Mouse (Mus musculus) forebrain, embryonic 16.5 days (tissue): ENCODE measurements around the gene Slc4a5. TPM values are rescaled to one million over a fixed set of nuclear protein-coding genes. Genes with fewer than 3 reads are reported as not detected.

Source experiments
- ATAC-seq: fragments of 200-750 bp; cut with Nextera tagmentation; 2 replicates; pipeline ENCODE4 v1.8.0; 2017; ENCODE audit warnings: mild to moderate bottlenecking, moderate library complexity
- H3K27ac ChIP-seq: fragments of 300-500 bp; sonication (generic); 2 replicates; pipeline ENCODE4 v1.5.1; 2014; ENCODE audit warnings: low read length, control low read depth
- H3K27me3 ChIP-seq: fragments of 300-500 bp; sonication (generic); replicated peaks from 2 replicates; pipeline ENCODE4 v1.6.1; 2014; ENCODE audit warnings: low read length; ENCODE audit not compliant: control insufficient read depth, insufficient read depth
- H3K36me3 ChIP-seq: fragments of 300-500 bp; sonication (generic); 2 replicates; pipeline ENCODE4 v1.6.1; 2014; ENCODE audit not compliant: control insufficient read depth, insufficient read depth
- H3K4me1 ChIP-seq: fragments of 300-500 bp; sonication (generic); replicated peaks from 2 replicates; pipeline ENCODE4 v1.6.1; 2014; ENCODE audit warnings: low read length; ENCODE audit not compliant: control insufficient read depth, insufficient read depth
- H3K4me2 ChIP-seq: fragments of 300-500 bp; sonication (generic); 2 replicates; pipeline ENCODE4 v1.6.1; 2014; ENCODE audit warnings: mild to moderate bottlenecking, low read length, control low read depth
- H3K4me3 ChIP-seq: fragments of 300-500 bp; sonication (generic); replicated peaks from 2 replicates; pipeline ENCODE4 v1.5.1; 2014; ENCODE audit warnings: mild to moderate bottlenecking, low read length, control low read depth
- H3K9ac ChIP-seq: fragments of 300-500 bp; sonication (generic); replicated peaks from 2 replicates; pipeline ENCODE4 v1.6.1; 2014; ENCODE audit warnings: low read depth, low read length, control low read depth
- H3K9me3 ChIP-seq: fragments of 300-500 bp; sonication (generic); 2 replicates; pipeline ENCODE4 v1.6.1; 2016; ENCODE audit warnings: low read length; ENCODE audit not compliant: control insufficient read depth
- WGBS: fragments of 180-500 bp; shearing (Covaris S2); extraction: QIAGEN DNeasy Blood & Tissue Kit; methylation state at CpG from one replicate; pipeline ENCODE4 v1.1.7; 2014; 5-methylcytosine and 5-hydroxymethylcytosine counted together
- polyA plus RNA-seq: library from polyadenylated mRNA; unstranded; fragments of >200 nt; fragmentation: Nextera tagmentation; extraction: Ambion mirVana; gene quantifications from 2 replicates; pipeline ENCODE4 v1.2.1, GENCODE M21; 2015

Slc4a5 gene
- polyA plus RNA-seq, 1 experiment from 2014 or later, result 0.52 TPM

DNA sequence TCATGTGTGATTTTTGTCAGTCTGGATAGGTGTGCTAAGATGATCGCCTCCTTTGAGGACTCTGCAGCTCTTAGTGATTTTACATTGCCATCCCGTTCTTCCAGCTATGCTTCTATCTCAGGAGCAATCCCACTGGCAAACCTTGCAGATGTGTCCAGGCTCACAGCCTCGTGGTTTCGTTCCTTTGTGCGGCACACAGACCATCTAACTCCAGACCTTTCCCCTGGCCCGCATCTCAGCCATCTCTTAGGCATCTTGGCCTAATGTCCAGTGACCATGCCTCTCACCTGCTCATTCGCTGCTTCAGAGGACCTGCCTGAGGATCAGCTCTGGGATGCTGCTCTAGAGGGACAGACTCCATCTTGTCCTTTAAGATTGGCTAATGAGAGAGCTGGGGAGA is 130.5 kb downstream of the Slc4a5 start:
- no peaks in the 10 kb centered on the region for H3K9me3 ChIP-seq
- H3K4me3 ChIP-seq, result peak overlapping the region; percentile 91
- H3K9ac ChIP-seq, result peak overlapping the region; percentile 98
- H3K4me2 ChIP-seq, result peak overlapping the region; percentile 87
- H3K36me3 ChIP-seq, result peaks cover 4% of the 10 kb centered on the region; the same call in 1 of the 2 replicates
- no peaks in the 10 kb centered on the region for H3K27me3 ChIP-seq
- no peak for ATAC-seq
- WGBS, result 81% methylated on average over 7 of the region's 7 CpGs
- H3K4me1 ChIP-seq, result peaks cover 12% of the 10 kb centered on the region
- no peak overlapping the region for H3K27ac ChIP-seq

DNA sequence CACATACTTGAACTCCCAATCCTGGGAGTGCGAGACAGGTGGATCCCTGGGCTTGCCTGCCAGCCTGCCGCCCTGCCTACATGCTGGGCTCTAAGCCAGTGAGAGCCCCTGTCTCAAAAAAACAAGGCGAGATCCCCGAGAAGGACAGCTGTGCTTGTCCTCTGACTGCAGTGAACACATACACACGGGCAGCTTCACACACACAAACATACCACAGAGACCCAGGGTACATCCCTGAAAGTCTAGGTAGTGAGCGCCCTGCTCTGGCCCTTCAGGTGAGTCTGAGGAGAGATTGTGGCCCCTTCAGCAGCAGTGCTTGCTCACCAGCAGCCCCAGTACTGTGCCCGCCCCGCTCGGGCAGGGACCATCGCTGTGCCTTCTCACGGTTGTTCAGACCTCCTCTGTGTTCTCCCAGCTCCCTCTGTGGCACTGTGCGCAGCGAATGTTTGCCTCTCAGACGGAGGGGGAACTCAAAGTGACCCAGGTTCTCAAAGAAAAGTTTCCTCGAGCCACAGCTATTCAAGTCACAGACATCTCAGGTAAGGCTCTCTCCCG is 131.3 kb downstream of the Slc4a5 start:
- peaks cover 12% of the 10 kb centered on the region for H3K4me1 ChIP-seq
- no peak overlapping the region for H3K4me3 ChIP-seq
- no peak overlapping the region for H3K9ac ChIP-seq
- no peak for ATAC-seq
- H3K27me3 ChIP-seq, result no peaks in the 10 kb centered on the region
- H3K27ac ChIP-seq, result no peak overlapping the region
- no peaks in the 10 kb centered on the region for H3K9me3 ChIP-seq
- H3K36me3 ChIP-seq, result peaks cover 4% of the 10 kb centered on the region; the same call in 1 of the 2 replicates
- H3K4me2 ChIP-seq, result no peak overlapping the region
- WGBS, result 89% methylated on average over 16 of the region's 16 CpGs

DNA sequence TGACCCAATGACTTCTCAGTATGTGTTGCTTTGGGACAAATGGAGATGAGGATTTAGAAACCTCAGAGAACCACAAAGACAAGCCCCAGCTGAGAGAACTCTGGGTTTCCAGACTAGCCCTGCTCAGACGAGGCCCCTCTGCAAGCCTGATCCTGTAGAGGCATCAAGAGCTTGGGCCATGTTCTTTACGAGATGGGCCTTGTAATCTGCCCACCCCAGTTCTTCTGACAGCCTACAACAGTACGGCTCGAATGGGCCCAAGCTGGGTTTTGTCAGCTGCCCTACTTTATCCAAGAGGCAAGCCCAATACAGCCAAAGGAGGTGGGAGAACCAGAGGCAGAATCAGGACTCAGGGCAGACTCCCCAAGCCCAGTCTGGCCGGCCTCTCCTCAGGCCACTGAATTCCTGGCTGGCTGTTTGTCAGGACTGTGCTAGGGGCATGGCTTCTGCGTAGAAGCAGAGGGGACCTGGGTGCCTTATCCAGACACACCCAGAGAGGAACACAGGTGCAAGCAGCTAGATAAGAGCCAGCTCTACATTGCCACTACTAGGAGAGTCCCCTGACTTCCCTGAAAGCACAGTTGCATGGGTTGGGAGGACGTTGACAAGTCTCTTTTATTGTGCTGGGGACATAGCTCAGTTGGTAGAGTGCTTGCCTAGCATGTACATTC is 132.0 kb downstream of the Slc4a5 start:
- H3K9ac ChIP-seq, result no peak overlapping the region
- no peak for ATAC-seq
- no peak overlapping the region for H3K4me3 ChIP-seq
- WGBS, result 87% methylated on average over 7 of the region's 7 CpGs
- H3K27ac ChIP-seq, result no peak overlapping the region
- no peaks in the 10 kb centered on the region for H3K9me3 ChIP-seq
- no peaks in the 10 kb centered on the region for H3K27me3 ChIP-seq
- H3K36me3 ChIP-seq, result peaks cover 4% of the 10 kb centered on the region; the same call in 1 of the 2 replicates
- no peak overlapping the region for H3K4me2 ChIP-seq
- H3K4me1 ChIP-seq, result peaks cover 12% of the 10 kb centered on the region

DNA sequence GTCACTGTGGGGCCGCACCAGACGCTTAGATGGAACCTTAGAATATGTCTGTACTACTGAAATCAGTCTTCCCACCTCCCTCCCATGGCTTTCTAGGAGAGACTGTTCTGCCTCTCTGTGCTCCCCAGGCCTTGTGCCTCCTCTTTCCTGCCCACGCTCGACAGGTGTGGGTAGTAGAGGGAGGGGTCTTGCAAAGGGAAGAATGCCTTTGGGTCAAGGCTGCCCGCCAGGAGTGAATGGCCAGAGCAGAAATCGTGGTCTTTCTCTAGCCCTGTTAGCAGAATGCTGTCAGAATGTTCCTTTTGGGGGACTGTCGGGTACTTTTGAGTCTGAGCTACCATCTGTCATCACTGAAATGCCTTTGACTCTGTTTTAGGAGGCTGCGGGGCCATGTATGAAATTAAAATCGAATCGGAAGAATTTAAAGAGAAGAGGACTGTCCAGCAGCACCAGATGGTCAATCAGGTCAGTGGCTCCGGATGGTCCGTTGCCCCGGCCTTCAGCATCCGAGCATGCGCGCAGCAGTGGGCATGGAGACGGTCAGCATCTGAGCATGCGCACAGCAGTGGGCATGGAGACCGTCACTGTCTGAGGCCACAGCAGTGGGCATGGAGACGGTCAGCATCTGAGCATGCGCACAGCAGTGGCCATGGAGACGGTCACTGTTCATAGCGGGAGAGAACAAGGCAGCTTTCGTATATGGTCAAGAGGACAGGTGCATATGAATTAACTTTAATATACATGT is 133.2 kb downstream of the Slc4a5 start:
- ATAC-seq, result no peak
- WGBS, result 95% methylated on average over 24 of the region's 24 CpGs
- H3K9ac ChIP-seq, result no peak overlapping the region

More for the DNA sequence above, 133.2 kb downstream of the Slc4a5 start:
- Histone ChIP-seq H3K27me3 (no peaks in the 10 kb centered on the region), H3K4me3 (no peak overlapping the region), H3K4me1 (peaks cover 12% of the 10 kb centered on the region), H3K36me3 (peaks cover 4% of the 10 kb centered on the region; the same call in 1 of the 2 replicates), H3K4me2 (no peak overlapping the region), H3K9me3 (no peaks in the 10 kb centered on the region), H3K27ac (no peak overlapping the region)

Other genes starting within 250 kb of the Slc4a5 start
- gene Dok1, start 186.4 kb upstream of the Slc4a5 start, polyA plus RNA-seq, result 2.0 and 2.1 TPM in 2 replicates
- 5.3 and 6.0 TPM in 2 replicates for gene Loxl3, start 185.7 kb upstream of the Slc4a5 start, polyA plus RNA-seq
- 157 and 186 TPM in 2 replicates for gene Aup1, start 165.3 kb upstream of the Slc4a5 start, polyA plus RNA-seq
- 70.7 and 77.8 TPM in 2 replicates for gene Htra2, start 164.6 kb upstream of the Slc4a5 start, polyA plus RNA-seq
- 0.30 and 0.31 TPM in 2 replicates for gene Dqx1, start 162.0 kb upstream of the Slc4a5 start, polyA plus RNA-seq
- not detected in 2 replicates for gene Tlx2, start 149.5 kb upstream of the Slc4a5 start, polyA plus RNA-seq
- gene Pcgf1, start 142.0 kb upstream of the Slc4a5 start, polyA plus RNA-seq, result 45.5 and 46.5 TPM in 2 replicates
- not detected in 2 replicates for gene Lbx2, start 133.5 kb upstream of the Slc4a5 start, polyA plus RNA-seq
- gene Ccdc142, start 118.2 kb upstream of the Slc4a5 start, polyA plus RNA-seq, result 3.2 and 4.3 TPM in 2 replicates
- gene Gm42688, start 118.2 kb upstream of the Slc4a5 start, polyA plus RNA-seq, result 4.1 and 4.9 TPM in 2 replicates
- 109 and 122 TPM in 2 replicates for gene Mrpl53, start 110.8 kb upstream of the Slc4a5 start, polyA plus RNA-seq
- gene Mogs, start 104.3 kb upstream of the Slc4a5 start, polyA plus RNA-seq, result 21.8 and 22.6 TPM in 2 replicates
- 209 and 228 TPM in 2 replicates for gene Wbp1, start 98.3 kb upstream of the Slc4a5 start, polyA plus RNA-seq
- gene Ino80b, start 94.4 kb upstream of the Slc4a5 start, polyA plus RNA-seq, result 11.4 and 14.4 TPM in 2 replicates
- gene Rtkn, start 84.4 kb upstream of the Slc4a5 start, polyA plus RNA-seq, result 6.9 and 7.4 TPM in 2 replicates
- 18.2 and 21.7 TPM in 2 replicates for gene Wdr54, start 63.4 kb upstream of the Slc4a5 start, polyA plus RNA-seq
- gene 1700003E16Rik, start 63.4 kb upstream of the Slc4a5 start, polyA plus RNA-seq, result 7.8 and 9.4 TPM in 2 replicates
- gene Dctn1, start 53.9 kb upstream of the Slc4a5 start, polyA plus RNA-seq, result 150 and 158 TPM in 2 replicates
- gene Mthfd2, start 106.1 kb downstream of the Slc4a5 start, polyA plus RNA-seq, result 22.3 and 28.6 TPM in 2 replicates
- 30.2 and 36.6 TPM in 2 replicates for gene Mob1a, start 106.2 kb downstream of the Slc4a5 start, polyA plus RNA-seq
- 48.2 and 49.3 TPM in 2 replicates for gene Bola3, start 129.3 kb downstream of the Slc4a5 start, polyA plus RNA-seq
- 60.9 and 64.3 TPM in 2 replicates for gene Tet3, start 239.3 kb downstream of the Slc4a5 start, polyA plus RNA-seq